Mouse (Mus musculus): ENCODE measurements around the gene 4930558K02Rik.

DNA sequence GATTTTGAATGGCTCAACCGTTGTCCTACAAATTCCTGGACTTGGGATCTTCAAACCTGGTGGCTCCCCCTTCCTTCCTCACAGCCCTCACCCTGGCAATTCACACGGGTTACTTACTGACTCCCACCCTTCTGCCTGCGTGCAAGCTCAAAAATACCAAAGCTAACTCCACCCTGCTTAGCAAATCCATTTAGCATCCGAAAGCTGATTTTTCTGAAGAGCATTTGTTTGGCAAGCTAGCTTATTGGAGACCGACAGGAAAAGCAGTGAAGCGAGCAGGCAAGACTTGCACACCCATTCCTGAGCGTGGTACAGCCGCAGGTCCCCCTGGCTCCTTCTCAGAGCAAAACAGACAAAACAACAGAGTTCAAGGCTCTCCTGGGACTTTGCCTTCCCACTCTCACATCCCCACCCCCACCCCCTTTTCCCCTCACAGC lies 29.2 kb upstream of the 4930558K02Rik start:
- TF ChIP-seq CTCF (IDR thresholded peaks at IDR 0.05) (no peak), POLR2A (IDR thresholded peaks at IDR 0.05; ENCODE audit: insufficient read depth, low read depth, low read length) (no peak)

Data from heart, adult 2 months (tissue).